Mouse (Mus musculus) layer of hippocampus, adult 8-10 months (tissue): ENCODE measurements at regions not wholly inside any gene's neighbourhood (a gene's known extent, or its start where the extent isn't known, plus 50 kb on each side); places are given as distances from the start of the nearest gene placed in this dataset.

Source experiments
- DNase-seq, 2 experiments: peaks; one replicate each; pipeline ENCODE4 v3.0.0; 2022; ENCODE audit warnings: low spot score in 2 of 2

DNA sequence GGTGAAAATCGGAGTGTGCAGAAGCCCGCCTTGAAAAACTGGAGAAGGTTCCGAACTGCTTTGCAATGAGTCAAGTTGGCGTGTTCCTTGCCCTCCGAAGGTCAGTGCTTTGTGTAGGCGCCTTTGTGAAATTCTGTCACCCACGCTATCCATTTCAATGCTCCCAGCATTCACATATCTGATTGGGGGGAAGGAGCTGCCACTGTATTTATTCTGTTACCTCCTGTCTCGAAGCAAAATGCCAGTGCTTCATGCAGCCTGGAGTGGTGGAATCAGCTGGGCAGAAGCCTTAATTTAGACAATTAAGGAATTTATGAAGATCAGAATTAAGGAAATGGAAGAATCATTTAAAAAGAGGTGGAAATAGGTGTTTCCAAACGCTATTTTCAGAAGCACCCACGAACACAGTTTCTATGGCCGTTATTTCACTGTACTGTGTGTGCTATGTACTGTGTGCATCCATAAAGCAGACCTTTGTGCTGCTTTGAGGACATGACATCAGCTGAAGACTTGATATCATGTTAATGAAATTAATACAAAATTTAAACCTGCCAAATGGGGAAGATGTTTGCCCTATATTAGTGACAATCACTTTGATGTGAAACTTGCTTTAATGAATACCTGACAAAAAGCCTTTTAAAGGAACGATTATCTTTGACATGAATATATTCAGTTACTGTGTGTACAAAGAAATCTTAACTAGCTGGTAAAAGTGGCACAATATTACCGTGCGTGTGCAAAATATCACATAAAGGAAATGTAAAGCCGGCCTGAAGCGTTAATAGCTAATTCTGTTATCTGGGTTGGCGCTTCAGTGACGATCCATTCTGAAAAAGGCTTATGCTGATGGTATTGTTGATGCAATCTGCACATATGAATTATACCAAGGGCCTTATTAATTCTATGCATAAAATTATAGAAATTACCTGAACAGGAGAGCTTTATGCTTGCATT lies 72.9 kb upstream of the Gls start:
- DNase-seq = no peak

DNA sequence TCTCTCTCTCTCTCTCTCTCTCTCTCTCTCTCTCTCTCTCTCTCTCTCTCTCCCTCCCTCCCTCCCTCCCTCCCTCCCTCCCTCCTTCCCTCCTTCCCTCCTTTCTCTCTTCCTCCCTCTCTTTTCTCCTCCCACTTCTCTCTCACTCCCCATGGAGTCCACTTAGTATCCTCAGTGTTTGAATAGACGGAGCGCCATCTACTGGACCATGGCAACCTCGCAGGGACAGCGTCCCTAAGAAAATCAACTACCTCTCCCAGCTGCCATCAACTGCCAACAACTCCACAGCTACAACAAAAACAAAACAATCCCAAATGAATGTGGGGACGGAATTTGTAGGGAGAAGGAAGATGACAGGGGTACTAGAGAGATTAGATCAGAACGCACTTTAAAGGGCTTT lies 69.5 kb upstream of the Gls start:
- DNase-seq = peak; percentile 54 to 81

DNA sequence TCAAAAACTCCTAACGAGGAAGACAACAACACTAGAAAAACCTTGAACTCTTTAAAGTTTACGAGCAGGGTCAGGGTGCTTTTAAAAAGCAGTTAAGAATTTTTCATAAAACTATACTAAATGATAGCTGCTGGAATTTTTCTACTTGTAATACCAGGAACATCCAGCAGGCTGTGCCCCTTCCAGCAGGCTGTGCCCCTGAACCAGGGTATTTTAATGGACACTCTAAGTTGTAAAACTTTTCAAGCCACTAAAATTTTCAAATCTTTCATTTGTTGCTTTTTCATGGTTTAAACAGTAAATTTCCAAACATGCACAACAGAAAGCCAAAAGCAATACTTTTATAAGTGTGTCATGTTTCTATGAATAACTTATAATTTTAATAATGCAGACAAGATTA lies 68.2 kb upstream of the Gls start:
- DNase-seq = no peak

DNA sequence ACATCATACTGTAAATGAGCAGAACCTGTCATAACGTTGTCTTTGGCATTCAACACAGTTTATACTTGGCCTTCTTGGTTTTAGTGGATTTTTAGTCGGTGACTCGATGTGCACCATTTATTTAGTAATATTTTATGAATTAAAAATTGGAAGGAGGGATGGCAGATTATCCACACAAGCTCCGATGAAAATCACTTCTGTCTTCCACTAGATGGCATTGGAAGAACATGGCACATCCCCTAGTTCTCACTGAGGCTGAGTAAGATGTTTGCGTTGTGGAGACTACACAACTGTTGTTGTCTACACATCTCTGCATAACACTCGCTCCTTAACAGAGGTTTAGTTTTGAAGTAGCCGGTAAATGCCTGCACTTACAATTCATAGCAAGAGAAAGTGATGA lies 66.5 kb upstream of the Gls start:
- DNase-seq = no peak

DNA sequence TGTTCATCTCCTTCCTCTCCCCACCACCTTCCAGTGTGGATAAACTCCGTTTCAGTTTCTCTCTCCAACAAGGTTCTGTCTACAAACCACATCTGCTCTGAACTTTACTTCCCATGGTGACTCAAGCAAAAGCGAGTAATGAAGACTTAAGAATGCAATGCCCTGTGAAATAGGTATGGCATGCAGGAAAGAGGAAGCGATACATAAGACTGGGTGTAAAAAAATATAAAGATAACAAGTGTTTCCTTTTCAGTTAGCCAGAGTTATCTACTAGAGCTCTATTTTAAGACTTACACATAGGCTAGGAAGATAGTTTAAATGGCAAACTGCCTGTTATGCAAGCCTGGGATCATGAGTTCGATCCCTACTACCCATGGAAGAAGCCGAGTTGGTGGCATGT lies 65.3 kb upstream of the Gls start:
- DNase-seq = no peak

DNA sequence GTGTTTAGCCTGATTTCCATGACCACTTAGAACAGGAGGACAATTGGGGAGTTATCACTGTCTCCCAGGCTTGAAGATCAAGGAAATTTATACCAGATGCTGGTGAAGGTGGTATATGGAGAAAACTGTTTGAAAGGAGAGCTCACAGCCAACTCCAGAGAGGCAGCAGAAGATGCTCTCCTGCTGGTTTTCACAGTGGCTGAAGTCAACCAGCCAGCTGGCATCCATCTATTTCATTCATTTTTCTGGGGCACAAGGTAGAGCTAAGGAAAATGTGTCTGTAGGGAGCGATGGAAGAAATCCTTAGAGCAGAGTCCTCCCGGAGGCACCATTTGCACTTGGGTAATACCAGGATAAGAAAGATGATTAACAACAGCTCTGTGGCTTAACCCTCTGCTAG lies 63.1 kb upstream of the Gls start:
- DNase-seq = no peak

DNA sequence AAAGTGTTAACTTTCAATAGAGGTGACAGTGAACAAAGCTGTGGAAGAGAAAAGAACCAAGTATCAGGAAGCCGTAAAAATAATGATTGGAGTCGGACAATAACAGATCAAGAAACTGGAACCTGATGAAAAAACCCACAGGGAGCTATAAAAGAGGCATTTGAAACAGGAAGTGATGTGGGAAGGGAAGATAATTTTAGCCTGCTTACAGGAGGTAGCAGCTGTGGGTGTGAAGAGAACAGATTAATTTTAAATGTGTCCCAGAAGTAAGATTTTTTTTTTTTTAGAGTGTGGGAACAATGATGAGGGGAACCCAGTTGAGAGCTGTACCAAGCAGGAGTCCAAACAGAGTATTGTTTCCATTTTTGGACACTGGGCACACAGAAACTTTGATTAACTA lies 61.5 kb upstream of the Gls start:
- DNase-seq = no peak

DNA sequence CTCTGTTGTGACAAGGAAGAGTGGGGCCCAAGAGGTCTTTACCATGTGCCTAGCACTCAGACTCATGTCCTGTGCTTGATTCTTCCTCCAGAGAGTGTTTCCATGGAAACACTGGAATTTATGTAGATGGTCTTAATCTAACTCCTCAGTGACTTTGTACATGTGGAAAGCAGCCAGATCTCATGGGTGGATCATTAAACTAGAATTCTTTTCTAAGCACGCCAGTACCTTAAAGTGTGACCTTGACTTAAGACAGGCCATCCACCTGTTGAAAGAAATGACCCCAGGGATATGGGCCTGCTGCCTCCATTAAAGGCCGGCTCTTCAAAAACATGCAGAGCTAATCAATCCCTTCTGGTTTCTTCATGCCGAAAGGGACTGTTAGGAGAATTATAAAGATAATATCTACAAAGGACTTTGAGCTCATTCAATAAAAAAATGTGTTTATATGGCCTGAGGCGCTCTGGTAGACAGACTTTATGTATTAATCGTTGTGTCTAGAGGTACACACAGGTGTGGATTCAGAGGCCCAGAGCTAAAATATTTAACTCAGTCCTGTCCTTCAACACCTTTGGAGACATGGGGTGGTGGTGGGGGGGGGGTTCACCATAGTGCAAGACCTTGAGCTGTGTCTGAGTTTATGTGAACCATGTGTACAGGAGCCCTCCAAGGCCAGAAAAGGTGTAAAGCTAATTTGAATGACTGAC lies 60.5 kb upstream of the Gls start:
- DNase-seq = no peak
